Mouse (Mus musculus) testis, adult 2 months (tissue): ENCODE measurements around the gene Galnt18.

Experiments used
- CTCF ChIP-seq: fragments of 200-500 bp; IDR thresholded peaks from 2 replicates; pipeline ENCODE4 v1.5.1; 2012; ENCODE audit warnings: low read depth, mild to moderate bottlenecking, inconsistent platforms, low read length, moderate library complexity; ENCODE audit not compliant: control insufficient read depth, insufficient read depth, insufficient replicate concordance
- POLR2A ChIP-seq: fragments of 200-500 bp; IDR thresholded peaks from 2 replicates; pipeline ENCODE4 v1.6.1; 2012; ENCODE audit warnings: low read depth, mild to moderate bottlenecking, inconsistent platforms, low read length, moderate library complexity; ENCODE audit not compliant: control insufficient read depth

DNA sequence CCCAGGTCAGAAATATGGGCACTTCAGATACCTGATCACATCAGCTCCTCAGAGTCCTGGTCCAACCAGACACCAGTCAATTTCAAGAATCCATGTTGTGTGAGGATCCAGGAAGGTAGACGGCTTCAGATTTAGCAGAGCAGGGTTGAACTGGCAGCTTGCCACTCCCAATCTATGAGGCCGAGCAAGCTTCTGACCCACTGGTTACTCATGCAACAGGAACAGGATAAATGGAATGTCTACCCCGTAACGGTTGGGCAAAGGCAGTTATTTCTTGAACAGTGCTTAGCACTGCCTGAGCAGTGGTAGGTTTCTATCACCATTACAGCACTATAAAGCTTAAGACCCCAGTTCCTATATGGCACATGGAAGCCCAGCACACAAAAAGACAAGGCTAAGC, 148.5 kb downstream of the Galnt18 start:
- TF ChIP-seq CTCF, result no peak
- no peak for TF ChIP-seq POLR2A
